Mouse (Mus musculus) kidney, postnatal 4 days (tissue): Measurements from ENCODE around the gene Rft1.
"Not testable (repeated sequence)": the region's sequence is repeated elsewhere in the genome, so short reads cannot be mapped to it uniquely, and the experiment has no call there.

ENCODE experiments used
- DNase-seq, 2 experiments: peaks; one replicate each; pipeline ENCODE4 v3.0.0; 2021; ENCODE audit warnings: mixed read lengths in 2 of 2

The Rft1 gene

DNA sequence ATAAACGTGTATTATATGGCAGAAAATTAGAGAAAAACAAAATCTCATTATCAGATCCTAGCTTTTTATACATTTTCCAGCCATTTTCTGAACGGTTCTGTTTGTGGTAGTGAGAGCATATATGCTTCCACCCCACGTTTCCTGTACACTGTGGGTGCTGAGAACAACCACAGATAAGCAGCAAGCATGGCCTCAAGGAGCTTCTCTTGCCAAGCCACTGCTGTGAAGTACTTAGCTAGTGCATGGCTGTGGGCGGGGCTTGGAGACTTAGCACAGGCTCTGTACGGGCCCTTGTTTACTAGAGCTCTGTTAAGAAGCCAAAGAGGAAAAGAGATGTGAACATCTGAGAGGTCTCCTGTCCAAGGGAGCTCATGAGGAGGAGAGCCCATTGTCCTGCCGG, 20.8 kb downstream of the Rft1 start:
- no peak for DNase-seq

DNA sequence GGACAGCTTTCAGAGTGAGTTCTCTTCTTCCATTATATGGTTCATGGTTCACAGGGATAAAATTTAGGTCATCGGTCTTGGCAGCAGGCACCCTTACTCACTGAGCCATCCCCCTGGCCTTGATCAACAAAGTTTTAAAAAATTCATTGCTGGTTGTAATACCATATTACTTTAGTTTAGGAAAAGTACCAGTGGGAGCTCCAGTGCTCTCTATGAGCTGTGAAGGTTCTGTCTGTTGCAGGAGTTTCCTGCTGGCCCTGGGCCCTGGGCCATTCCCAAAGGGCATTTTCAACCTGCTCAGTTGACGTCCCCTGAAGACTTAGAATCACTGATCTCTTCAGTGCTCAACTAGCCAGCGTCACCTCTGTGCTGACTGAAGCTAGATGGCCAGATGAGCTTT, 28.0 kb downstream of the Rft1 start:
- DNase-seq, result no peak

GRCm38 (mm10) chr14:30690685-30691084, 36.5 kb downstream of the Rft1 start:
- DNase-seq, result no peak

DNA sequence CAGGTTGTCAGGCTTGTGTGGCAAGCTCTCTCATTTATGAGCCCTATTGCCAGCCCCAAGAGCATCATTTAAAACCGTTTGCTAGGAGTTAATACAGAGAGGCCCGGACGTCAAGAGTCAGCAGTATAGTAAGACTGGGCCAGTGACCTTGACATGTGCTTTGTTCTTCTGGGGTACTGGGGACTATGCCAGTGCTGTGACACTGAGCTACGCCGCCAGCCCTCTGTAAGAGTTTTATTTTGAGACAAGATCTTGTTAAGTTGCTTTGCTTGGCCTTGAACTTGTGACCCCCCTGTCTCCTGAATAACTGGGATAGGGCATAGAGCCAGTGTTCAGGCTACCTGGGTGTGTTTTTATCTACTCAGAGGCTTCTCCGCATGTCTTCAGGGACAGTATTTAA, 38.3 kb downstream of the Rft1 start:
- DNase-seq, result no peak

- no peak for DNase-seq
Measured at GRCm38 (mm10) chr14:30694786-30695185, 40.6 kb downstream of the Rft1 start.

DNA sequence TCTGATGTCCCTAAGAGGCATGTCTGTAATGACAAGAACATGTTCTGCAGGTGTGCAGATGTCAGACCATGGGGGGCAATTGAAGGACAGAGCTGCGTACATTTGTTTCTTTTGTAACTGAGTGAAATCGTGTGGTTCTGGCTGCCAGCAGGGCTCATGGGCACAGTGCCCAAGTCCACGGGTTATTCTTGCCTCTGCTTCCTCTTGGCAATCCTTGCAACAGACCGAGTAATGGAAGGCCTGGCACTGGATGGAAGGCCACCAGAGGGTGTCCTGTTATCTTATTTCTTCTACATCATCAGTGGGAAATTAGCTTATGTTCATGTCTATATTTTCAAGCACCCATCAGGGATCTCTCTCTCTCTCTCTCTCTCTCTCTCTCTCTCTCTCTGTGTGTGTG, 41.4 kb downstream of the Rft1 start:
- peak; percentile 57 to 66 for DNase-seq

DNA sequence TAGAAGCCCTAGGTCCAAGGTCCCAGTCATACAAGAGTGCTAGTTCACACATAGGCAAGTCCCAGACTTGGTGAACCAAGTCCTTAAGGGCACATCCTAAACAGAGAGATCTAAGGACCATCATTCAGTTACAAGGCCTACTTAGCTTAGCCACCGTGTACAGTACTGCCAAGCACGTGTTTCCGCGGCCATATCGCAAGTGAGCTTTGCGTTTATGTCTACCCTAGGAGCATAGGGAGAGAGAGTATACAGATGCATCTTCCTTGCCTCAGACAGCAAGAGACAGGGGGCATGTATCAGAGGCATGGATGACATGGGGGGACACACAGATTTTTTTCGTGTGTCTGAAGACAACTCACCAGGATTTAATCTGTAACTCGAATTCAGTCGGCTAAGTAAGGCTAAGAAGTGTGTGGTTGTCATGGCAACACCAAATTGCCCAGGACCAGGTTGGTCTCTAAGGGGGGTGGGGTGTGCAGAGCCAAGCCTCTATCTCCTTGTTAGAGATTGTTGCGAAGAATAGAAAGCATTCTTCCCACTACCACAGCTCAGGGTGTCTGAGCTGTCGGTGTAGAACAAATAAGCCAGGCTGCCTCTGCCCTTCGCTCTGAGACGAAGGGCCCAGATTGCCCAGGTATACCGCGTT, 43.4 kb downstream of the Rft1 start:
- DNase-seq, result no peak

DNA sequence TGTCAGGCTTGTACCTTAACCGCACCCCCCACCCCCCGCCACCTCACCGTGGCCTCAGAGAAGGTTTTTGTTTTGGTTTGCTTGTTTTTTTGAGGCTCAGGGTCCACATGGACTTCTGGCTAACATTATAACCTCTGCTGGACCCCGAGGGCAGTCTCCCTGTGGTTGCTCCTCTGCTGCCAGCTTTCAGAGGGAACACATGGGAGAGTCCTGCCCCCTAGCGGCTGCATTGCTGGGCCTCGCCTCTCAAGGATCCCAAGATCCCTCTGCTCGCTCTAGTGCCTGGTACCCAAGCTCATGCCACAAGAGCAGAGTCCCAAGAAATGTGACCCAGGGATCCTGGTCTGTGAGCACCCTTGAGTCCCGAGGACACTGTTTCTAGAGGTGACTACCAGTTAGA, 45.5 kb downstream of the Rft1 start:
- DNase-seq, result peak; percentile 72 to 78

DNA sequence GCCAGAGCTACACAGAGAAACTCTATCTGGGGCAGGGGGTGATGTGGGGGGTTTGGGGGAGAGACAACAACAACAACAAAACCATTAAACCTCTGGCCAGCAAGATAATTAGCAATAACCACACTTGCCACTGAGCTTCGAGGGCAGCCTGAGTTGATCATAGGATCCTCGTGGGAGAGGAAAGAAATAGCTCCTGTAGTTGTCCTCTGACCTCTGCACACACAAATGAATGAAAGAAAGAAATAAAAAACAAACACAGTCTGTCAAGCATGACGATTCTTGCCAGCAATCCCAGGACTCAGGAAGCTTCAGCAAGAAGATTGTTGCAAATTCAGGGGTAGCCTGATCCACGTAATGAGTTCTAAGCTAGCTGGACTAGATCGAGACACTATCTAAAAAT, 48.4 kb downstream of the Rft1 start:
- peak in 1 of 2 experiments; percentile 14 for DNase-seq

DNA sequence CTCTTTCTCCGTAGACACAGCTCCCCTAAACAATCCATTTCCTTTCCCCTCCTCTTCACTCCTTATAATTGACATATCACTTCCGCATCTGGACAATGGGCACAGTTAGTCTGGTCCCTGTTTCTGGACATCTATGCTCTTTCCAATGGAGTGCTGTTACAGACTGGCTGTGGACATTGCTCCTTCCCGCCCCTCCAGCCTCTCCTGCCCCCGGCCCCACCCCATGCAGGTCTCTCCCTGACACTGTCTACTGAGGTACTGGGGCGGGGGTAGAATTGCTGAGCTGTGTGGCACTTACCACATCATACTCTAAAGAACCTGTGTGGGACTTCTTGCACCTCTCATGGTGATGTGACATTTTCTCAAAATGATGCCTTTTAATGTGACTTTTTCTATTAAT, 48.9 kb downstream of the Rft1 start:
- DNase-seq, result no peak

GRCm38 (mm10) chr14:30704098-30704855, 50.1 kb downstream of the Rft1 start:
- DNase-seq, result no peak

DNA sequence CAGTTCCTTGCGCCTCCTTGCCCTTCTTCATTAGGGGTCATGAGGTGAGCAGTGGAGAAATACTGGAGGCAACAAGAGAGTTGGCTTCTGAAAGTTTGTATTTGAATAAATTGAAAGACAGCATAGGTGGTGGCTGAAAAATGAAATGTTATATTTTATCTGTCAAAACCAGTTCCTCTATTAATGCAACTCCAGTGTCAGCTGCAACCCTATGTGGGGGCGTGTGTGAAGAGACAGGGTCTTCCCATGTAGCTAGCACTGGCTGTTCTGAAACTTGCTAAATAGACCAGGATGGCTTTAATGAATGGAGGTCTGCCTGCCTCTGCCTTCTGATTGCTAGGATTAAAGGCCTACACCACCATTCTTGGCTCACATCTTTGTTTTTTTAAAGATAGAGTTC, 57.7 kb downstream of the Rft1 start:
- DNase-seq, result no peak

GRCm38 (mm10) chr14:30713769-30714168, 59.6 kb downstream of the Rft1 start:
- no peak for DNase-seq

DNA sequence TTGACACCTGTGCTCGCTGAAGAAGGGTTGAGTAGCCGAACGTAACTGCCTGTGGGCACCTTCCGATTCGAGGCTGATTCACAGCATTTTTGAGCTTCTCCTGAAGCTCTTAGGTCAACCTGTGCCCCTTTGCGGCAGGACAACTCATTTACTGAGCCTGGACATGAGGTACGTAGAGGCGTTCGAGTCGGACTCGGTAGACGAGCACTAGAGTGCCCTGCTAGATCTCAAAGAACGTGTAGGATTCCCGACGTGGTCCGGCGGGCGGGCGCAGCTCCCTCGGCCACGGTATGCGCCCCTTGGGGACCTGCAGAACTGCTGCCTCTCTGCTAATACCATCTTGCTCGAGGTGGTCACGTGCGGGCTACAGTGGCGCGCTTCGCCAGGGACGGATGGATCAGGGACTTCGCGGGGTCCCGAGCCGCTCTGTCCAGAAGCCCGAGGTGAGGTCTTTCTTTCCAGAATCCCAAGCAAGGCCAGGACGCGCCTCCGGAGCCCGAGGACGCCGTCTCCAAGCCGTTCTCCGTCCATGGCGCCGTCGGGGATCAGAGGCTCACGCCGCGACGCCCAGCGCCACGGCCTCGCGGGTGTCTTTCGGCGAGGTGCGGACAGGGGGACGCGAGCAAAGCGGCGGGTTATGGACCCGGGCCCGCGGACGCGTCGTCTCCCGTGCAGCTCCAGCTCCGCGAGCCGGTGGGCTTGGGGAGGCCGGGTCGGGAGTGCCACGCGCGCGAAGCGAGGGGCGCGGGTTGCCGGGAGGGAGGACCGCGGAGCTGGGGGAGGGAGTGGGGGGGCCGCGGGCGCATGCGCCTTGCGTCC, 60.8 kb downstream of the Rft1 start, which contains the start of gene Sfmbt1:
Gene Sfmbt1, plus strand, starts transcription at position 51 of the 819 bp plus-strand sequence.
- DNase-seq, result peak; percentile 86 to 91

DNA sequence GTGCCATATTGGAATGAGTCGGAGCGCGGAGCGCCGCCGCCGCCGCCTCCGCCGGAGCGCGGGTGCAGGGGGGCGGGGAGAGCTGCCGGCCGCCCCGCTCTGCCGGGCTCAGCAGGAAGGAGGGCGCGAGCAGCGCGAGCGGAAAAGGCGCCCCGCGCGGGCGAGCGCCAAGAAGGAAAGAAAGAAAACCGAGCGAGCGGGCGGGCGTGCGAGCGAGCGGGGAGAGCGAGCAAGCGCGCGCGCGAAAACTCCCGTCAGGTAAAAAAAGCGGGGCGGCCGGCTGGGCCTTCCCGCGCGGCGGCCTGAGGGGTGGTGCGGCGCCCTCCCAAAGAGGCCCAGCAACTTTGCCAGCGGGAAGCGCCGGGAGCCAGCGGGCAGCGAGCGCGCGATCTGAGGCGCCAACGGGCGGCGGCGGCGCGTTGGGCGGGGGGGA, 61.5 kb downstream of the Rft1 start:
- no peak for DNase-seq

DNA sequence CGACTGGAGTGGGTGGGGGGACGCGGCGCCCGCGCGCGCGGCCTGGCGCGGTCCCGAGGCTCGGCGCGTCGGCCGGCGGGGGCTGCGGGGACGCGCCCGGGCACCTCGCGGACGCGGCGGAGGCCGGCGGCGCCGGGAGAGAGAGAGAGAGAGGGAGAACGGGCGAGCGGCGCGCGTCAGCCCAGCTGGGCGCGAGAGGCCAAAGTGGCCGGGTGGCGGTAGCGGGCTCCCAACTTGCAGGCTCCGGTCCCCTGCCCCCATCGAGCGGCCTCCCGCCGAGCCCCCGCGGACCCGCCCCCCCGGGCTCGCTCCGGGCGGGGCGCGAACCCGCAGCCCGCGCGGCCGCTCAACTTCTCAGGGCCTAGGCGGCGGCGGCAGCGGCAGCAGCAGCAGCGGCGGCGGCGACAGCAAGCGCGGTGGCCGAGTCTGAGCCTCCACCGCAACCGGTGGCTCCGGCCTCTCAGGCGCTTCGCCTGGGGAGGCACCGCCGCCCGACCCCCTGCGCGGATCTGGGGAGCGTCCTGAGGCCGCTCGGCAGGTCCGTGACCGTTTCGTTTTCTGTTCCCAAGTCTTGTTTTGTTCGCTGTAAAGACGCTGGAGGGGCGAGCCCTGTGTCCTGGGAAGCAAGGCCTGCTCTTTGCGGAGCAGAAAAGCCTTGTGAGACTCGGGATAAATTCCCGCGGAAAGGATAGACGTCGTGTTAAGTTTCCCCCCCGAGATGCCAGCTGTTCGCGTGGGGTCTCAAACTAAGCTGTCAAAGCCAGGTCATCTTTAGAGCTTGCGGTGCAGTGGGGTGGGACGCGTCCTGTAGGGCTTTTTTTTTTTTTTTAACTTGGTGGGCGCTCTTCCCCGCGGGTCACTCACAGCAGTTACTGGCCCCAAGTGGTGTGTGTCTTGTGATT, 62.1 kb downstream of the Rft1 start:
- peak; percentile 72 to 80 for DNase-seq

DNA sequence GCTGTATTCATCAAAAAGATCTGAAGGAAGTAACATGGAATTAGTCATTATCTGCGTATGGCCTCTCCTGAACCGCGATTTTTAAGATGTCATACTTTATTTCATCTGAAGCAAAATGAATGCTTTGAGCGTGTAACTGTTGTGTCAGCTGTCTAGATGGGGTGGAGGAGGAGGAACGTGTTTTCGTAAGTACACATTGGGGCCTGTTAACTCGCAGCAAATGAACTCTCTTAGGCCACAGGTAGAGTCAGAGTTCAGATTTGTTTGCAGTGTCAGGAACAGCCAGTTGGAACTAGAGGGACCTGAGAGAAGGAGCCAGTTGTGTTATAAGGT, 62.8 kb downstream of the Rft1 start:
- DNase-seq, result peak in 1 of 2 experiments; percentile 14

GRCm38 (mm10) chr14:30718696-30719095, 64.5 kb downstream of the Rft1 start:
- DNase-seq, result not testable (repeated sequence)

- no peak for DNase-seq
Measured at GRCm38 (mm10) chr14:30719514-30719913, 65.4 kb downstream of the Rft1 start.

DNA sequence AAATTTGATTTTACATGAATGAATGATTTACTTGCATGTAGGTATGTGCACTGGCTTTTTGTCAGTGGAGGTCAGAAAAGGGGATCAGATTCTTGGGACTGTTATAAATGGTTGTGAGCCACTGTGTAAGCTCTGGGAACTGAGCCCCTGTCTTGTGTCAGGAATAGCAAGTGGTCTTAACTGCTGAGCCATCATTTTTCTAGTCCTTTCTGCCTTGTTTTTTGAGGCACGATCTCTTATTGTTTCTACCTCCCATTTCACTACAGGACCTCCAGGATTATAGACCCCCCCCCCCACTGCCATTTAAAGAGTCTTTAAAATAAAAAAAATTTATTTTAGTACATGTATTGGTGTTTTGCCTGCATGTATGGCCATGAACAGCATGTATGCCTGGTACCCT, 67.7 kb downstream of the Rft1 start:
- DNase-seq, result no peak

DNA sequence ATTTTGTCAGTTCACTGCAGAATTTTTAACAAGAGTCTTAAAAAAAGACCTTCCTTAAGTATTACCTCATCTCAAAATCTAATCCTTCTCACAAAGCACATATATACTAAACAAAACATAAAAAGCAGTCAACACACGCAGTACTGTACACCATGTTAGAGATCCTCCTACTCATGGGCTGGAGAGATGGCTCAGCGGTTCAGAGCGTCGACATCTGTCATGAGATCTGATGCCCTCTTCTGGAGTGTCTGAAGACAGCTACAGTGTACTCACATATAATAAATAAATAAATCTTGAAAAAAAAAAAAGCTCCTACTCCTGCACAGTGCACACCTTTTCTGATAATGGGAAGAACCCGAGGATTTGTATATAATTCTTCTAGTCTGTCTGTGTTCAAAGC, 68.2 kb downstream of the Rft1 start:
- DNase-seq, result no peak

GRCm38 (mm10) chr14:30731896-30732295, 77.7 kb downstream of the Rft1 start:
- no peak for DNase-seq

GRCm38 (mm10) chr14:30734665-30735064, 80.5 kb downstream of the Rft1 start:
- no peak for DNase-seq
